Mouse (Mus musculus): ENCODE data around the gene Arhgap22. TPM values are rescaled to one million over a fixed set of nuclear protein-coding genes. Genes with fewer than 3 reads are reported as not detected.

Arhgap22 gene
- polyA plus RNA-seq, 1 experiment from 2014 or later: 6.7 TPM

GRCm38 (mm10) chr14:33250215-33250939, 36.6 kb downstream of the Arhgap22 start:
- Histone ChIP-seq H3K9ac (ENCODE audit: low read length) (peak overlapping the region; percentile 44), H3K4me3 (replicated peaks; ENCODE audit: low read length) (peak overlapping the region; percentile 41), H3K27me3 (ENCODE audit: control insufficient read depth, insufficient read depth, low read length) (no peaks in the 10 kb centered on the region; the same call in 1 of the 2 replicates), H3K27ac (ENCODE audit: low read length) (no peak overlapping the region), H3K9me3 (replicated peaks; ENCODE audit: control insufficient read depth, low read length) (no peaks in the 10 kb centered on the region), H3K4me2 (ENCODE audit: low read depth, low read length) (peak overlapping the region; percentile 63), H3K4me1 (ENCODE audit: control insufficient read depth, insufficient read depth, low read length) (peaks cover 16% of the 10 kb centered on the region), H3K36me3 (ENCODE audit: control insufficient read depth, insufficient read depth, low read length) (no peaks in the 10 kb centered on the region)
- WGBS: 2% methylated on average over 30 of the region's 30 CpGs
- peak; percentile 79 for ATAC-seq (ENCODE audit: insufficient read depth, low FRiP score)

GRCm38 (mm10) chr14:33250956-33251745, 37.3 kb downstream of the Arhgap22 start:
- no peaks in the 10 kb centered on the region for H3K9me3 ChIP-seq (replicated peaks; ENCODE audit: control insufficient read depth, low read length)
- 11% methylated on average over 13 of the region's 13 CpGs for WGBS
- ATAC-seq (ENCODE audit: insufficient read depth, low FRiP score): no peak

GRCm38 (mm10) chr14:33258256-33258655, 44.4 kb downstream of the Arhgap22 start:
- H3K27me3 ChIP-seq (ENCODE audit: control insufficient read depth, insufficient read depth, low read length): no peaks in the 10 kb centered on the region
- no peaks in the 10 kb centered on the region for H3K4me1 ChIP-seq (ENCODE audit: control insufficient read depth, insufficient read depth, low read length)
- no peak for ATAC-seq (ENCODE audit: insufficient read depth, low FRiP score)
- H3K4me2 ChIP-seq (ENCODE audit: low read depth, low read length): no peak overlapping the region
- no peaks in the 10 kb centered on the region for H3K36me3 ChIP-seq (ENCODE audit: control insufficient read depth, insufficient read depth, low read length)
- 41% methylated on average over 5 of the region's 5 CpGs for WGBS
- no peak overlapping the region for H3K27ac ChIP-seq (ENCODE audit: low read length)
- no peak overlapping the region for H3K9ac ChIP-seq (ENCODE audit: low read length)
- no peaks in the 10 kb centered on the region for H3K9me3 ChIP-seq (replicated peaks; ENCODE audit: control insufficient read depth, low read length)
- no peak overlapping the region for H3K4me3 ChIP-seq (replicated peaks; ENCODE audit: low read length)

More at GRCm38 (mm10) chr14:33250956-33251745, 37.3 kb downstream of the Arhgap22 start:
- no peak overlapping the region for H3K27ac ChIP-seq (ENCODE audit: low read length)
- H3K4me1 ChIP-seq (ENCODE audit: control insufficient read depth, insufficient read depth, low read length): peaks cover 16% of the 10 kb centered on the region
- no peaks in the 10 kb centered on the region; the same call in 1 of the 2 replicates for H3K27me3 ChIP-seq (ENCODE audit: control insufficient read depth, insufficient read depth, low read length)
- peak overlapping the region; percentile 41 for H3K4me3 ChIP-seq (replicated peaks; ENCODE audit: low read length)
- H3K9ac ChIP-seq (ENCODE audit: low read length): peak overlapping the region; percentile 44
- H3K36me3 ChIP-seq (ENCODE audit: control insufficient read depth, insufficient read depth, low read length): no peaks in the 10 kb centered on the region
- H3K4me2 ChIP-seq (ENCODE audit: low read depth, low read length): peak overlapping the region; percentile 63

GRCm38 (mm10) chr14:33260131-33260530, 46.3 kb downstream of the Arhgap22 start:
- no peak overlapping the region for H3K4me2 ChIP-seq (ENCODE audit: low read depth, low read length)
- no peak for ATAC-seq (ENCODE audit: insufficient read depth, low FRiP score)
- no peak overlapping the region for H3K27ac ChIP-seq (ENCODE audit: low read length)
- WGBS: 87% methylated on average over 6 of the region's 6 CpGs
- H3K9ac ChIP-seq (ENCODE audit: low read length): no peak overlapping the region
- H3K27me3 ChIP-seq (ENCODE audit: control insufficient read depth, insufficient read depth, low read length): no peaks in the 10 kb centered on the region
- H3K4me1 ChIP-seq (ENCODE audit: control insufficient read depth, insufficient read depth, low read length): no peaks in the 10 kb centered on the region
- H3K9me3 ChIP-seq (replicated peaks; ENCODE audit: control insufficient read depth, low read length): no peaks in the 10 kb centered on the region
- H3K36me3 ChIP-seq (ENCODE audit: control insufficient read depth, insufficient read depth, low read length): no peaks in the 10 kb centered on the region
- no peak overlapping the region for H3K4me3 ChIP-seq (replicated peaks; ENCODE audit: low read length)

GRCm38 (mm10) chr14:33264795-33265194, 51.0 kb downstream of the Arhgap22 start:
- no peak overlapping the region for H3K27ac ChIP-seq (ENCODE audit: low read length)
- no peak for ATAC-seq (ENCODE audit: insufficient read depth, low FRiP score)
- H3K4me3 ChIP-seq (replicated peaks; ENCODE audit: low read length): no peak overlapping the region
- no peak overlapping the region for H3K9ac ChIP-seq (ENCODE audit: low read length)
- H3K27me3 ChIP-seq (ENCODE audit: control insufficient read depth, insufficient read depth, low read length): no peaks in the 10 kb centered on the region
- H3K9me3 ChIP-seq (replicated peaks; ENCODE audit: control insufficient read depth, low read length): 0 out of 2 replicates have a peak, but pooled peaks cover 5% of the 10 kb centered on the region
- no peak overlapping the region for H3K4me2 ChIP-seq (ENCODE audit: low read depth, low read length)
- 86% methylated on average over 13 of the region's 13 CpGs for WGBS
- H3K36me3 ChIP-seq (ENCODE audit: control insufficient read depth, insufficient read depth, low read length): no peaks in the 10 kb centered on the region
- no peaks in the 10 kb centered on the region for H3K4me1 ChIP-seq (ENCODE audit: control insufficient read depth, insufficient read depth, low read length)

DNA sequence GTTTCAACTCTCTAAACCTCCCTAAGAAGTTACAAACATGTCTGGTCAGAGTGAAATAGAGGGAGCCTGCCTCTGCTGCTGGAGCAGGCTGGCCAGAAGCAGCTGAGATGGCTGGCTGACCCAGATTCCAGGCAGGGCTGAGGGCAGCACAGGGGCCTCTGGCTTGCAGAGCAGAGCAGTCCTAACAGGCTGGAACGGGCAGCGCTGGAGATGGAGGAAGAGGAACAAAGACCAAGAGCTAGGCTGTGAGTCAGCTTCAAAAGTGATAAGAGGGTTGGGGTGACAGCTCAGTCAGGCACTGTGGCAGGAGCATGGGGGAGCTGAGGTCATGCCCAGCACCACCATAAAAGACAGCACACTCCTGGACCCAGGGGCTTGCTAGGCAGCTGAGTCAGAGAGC, 62.4 kb downstream of the Arhgap22 start:
- Histone ChIP-seq H3K4me1 (ENCODE audit: control insufficient read depth, insufficient read depth, low read length) (no peaks in the 10 kb centered on the region), H3K4me3 (replicated peaks; ENCODE audit: low read length) (no peak overlapping the region), H3K4me2 (ENCODE audit: low read depth, low read length) (no peak overlapping the region), H3K36me3 (ENCODE audit: control insufficient read depth, insufficient read depth, low read length) (no peaks in the 10 kb centered on the region), H3K27ac (ENCODE audit: low read length) (no peak overlapping the region), H3K9me3 (replicated peaks; ENCODE audit: control insufficient read depth, low read length) (no peaks in the 10 kb centered on the region), H3K27me3 (ENCODE audit: control insufficient read depth, insufficient read depth, low read length) (no peaks in the 10 kb centered on the region), H3K9ac (ENCODE audit: low read length) (no peak overlapping the region)
- WGBS: 53% methylated on average over 2 of the region's 2 CpGs
- ATAC-seq (ENCODE audit: insufficient read depth, low FRiP score): peak; percentile 53; the same call in 1 of the 2 replicates

GRCm38 (mm10) chr14:33278374-33278773, 64.5 kb downstream of the Arhgap22 start:
- H3K36me3 ChIP-seq (ENCODE audit: control insufficient read depth, insufficient read depth, low read length): no peaks in the 10 kb centered on the region
- no peaks in the 10 kb centered on the region for H3K4me1 ChIP-seq (ENCODE audit: control insufficient read depth, insufficient read depth, low read length)
- H3K9me3 ChIP-seq (replicated peaks; ENCODE audit: control insufficient read depth, low read length): no peaks in the 10 kb centered on the region
- H3K27ac ChIP-seq (ENCODE audit: low read length): no peak overlapping the region
- no peak overlapping the region for H3K9ac ChIP-seq (ENCODE audit: low read length)
- no peak overlapping the region for H3K4me3 ChIP-seq (replicated peaks; ENCODE audit: low read length)
- H3K4me2 ChIP-seq (ENCODE audit: low read depth, low read length): no peak overlapping the region
- no peak for ATAC-seq (ENCODE audit: insufficient read depth, low FRiP score)
- no peaks in the 10 kb centered on the region for H3K27me3 ChIP-seq (ENCODE audit: control insufficient read depth, insufficient read depth, low read length)
- 77% methylated on average over 2 of the region's 2 CpGs for WGBS

GRCm38 (mm10) chr14:33280921-33281320, 67.1 kb downstream of the Arhgap22 start:
- H3K9ac ChIP-seq (ENCODE audit: low read length): no peak overlapping the region
- no peaks in the 10 kb centered on the region for H3K9me3 ChIP-seq (replicated peaks; ENCODE audit: control insufficient read depth, low read length)
- H3K4me1 ChIP-seq (ENCODE audit: control insufficient read depth, insufficient read depth, low read length): no peaks in the 10 kb centered on the region
- H3K27me3 ChIP-seq (ENCODE audit: control insufficient read depth, insufficient read depth, low read length): no peaks in the 10 kb centered on the region
- ATAC-seq (ENCODE audit: insufficient read depth, low FRiP score): no peak
- 83% methylated on average over 2 of the region's 2 CpGs for WGBS
- H3K36me3 ChIP-seq (ENCODE audit: control insufficient read depth, insufficient read depth, low read length): no peaks in the 10 kb centered on the region
- no peak overlapping the region for H3K27ac ChIP-seq (ENCODE audit: low read length)
- no peak overlapping the region for H3K4me2 ChIP-seq (ENCODE audit: low read depth, low read length)
- no peak overlapping the region for H3K4me3 ChIP-seq (replicated peaks; ENCODE audit: low read length)

DNA sequence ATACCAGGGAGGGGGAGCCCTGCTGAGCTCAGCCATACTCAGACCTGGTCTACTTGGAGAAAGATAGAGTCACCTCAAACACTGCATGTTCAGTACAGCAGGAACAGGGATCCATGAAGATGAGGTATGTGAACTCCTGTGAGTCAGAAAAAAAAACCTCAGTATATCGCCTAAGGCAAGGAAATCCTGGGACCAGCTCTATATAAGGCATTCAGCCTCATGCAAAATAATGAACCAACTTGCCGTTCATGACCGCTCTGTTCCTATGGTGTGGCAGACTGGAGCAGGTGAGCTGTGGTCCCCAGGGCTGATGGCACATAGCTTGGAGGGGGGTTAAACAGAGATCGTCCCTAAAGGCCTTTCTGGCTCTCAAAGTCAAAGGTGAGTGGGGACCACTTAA, 68.6 kb downstream of the Arhgap22 start:
- no peaks in the 10 kb centered on the region for H3K27me3 ChIP-seq (ENCODE audit: control insufficient read depth, insufficient read depth, low read length)
- no peak overlapping the region for H3K27ac ChIP-seq (ENCODE audit: low read length)
- no peak overlapping the region for H3K9ac ChIP-seq (ENCODE audit: low read length)
- WGBS: 84% methylated on average over 4 of the region's 4 CpGs
- H3K9me3 ChIP-seq (replicated peaks; ENCODE audit: control insufficient read depth, low read length): no peaks in the 10 kb centered on the region
- no peaks in the 10 kb centered on the region for H3K4me1 ChIP-seq (ENCODE audit: control insufficient read depth, insufficient read depth, low read length)
- H3K36me3 ChIP-seq (ENCODE audit: control insufficient read depth, insufficient read depth, low read length): no peaks in the 10 kb centered on the region
- H3K4me2 ChIP-seq (ENCODE audit: low read depth, low read length): no peak overlapping the region
- no peak overlapping the region for H3K4me3 ChIP-seq (replicated peaks; ENCODE audit: low read length)
- no peak for ATAC-seq (ENCODE audit: insufficient read depth, low FRiP score)
